Mouse (Mus musculus) heart, postnatal 0 days (tissue): ENCODE data around the gene Bcl9. TPM values are rescaled to one million over a fixed set of nuclear protein-coding genes. Genes with fewer than 3 reads are reported as not detected.

Experiments used
- ATAC-seq: fragments of 200-750 bp; cut with Nextera tagmentation; 2 replicates; pipeline ENCODE4 v1.8.0; 2017; ENCODE audit warnings: low read depth, moderate number of reproducible peaks, moderate library complexity; ENCODE audit not compliant: insufficient read depth
- DNase-seq: peaks from one replicate; pipeline ENCODE4 v3.0.0-alpha.2; 2016; ENCODE audit warnings: low spot score
- H3K27ac ChIP-seq: fragments of 300-500 bp; sonication (generic); 2 replicates; pipeline ENCODE4 v1.5.1; 2014; ENCODE audit warnings: low read depth, mild to moderate bottlenecking
- H3K27me3 ChIP-seq: fragments of 300-500 bp; sonication (generic); 2 replicates; pipeline ENCODE4 v1.6.1; 2014; ENCODE audit warnings: low read length, mixed read lengths; ENCODE audit not compliant: control insufficient read depth, insufficient read depth
- H3K36me3 ChIP-seq: fragments of 300-500 bp; sonication (generic); replicated peaks from 2 replicates; pipeline ENCODE4 v1.6.1; 2014; ENCODE audit warnings: low read length, mixed read lengths; ENCODE audit not compliant: control insufficient read depth, insufficient read depth
- H3K4me1 ChIP-seq: fragments of 300-500 bp; sonication (generic); 2 replicates; pipeline ENCODE4 v1.6.1; 2014; ENCODE audit warnings: antibody characterized with exemption; ENCODE audit not compliant: control insufficient read depth, insufficient read depth
- H3K4me2 ChIP-seq: fragments of 300-500 bp; sonication (generic); 2 replicates; pipeline ENCODE4 v1.6.1; 2014; ENCODE audit warnings: low read depth, mild to moderate bottlenecking, low read length, moderate library complexity
- H3K4me3 ChIP-seq: fragments of 300-500 bp; sonication (generic); 2 replicates; pipeline ENCODE4 v1.5.1; 2014; ENCODE audit warnings: low read depth, low read length
- H3K9ac ChIP-seq: fragments of 300-500 bp; sonication (generic); replicated peaks from 2 replicates; pipeline ENCODE4 v1.6.1; 2014; ENCODE audit warnings: low read depth, low read length, mixed read lengths
- H3K9me3 ChIP-seq: fragments of 300-500 bp; sonication (generic); replicated peaks from 2 replicates; pipeline ENCODE4 v1.6.1; 2016; ENCODE audit warnings: low read length; ENCODE audit not compliant: control insufficient read depth
- CTCF ChIP-seq: IDR thresholded peaks from 2 replicates; pipeline ENCODE4 v1.5.1; 2016; ENCODE audit warnings: antibody characterized with exemption, control low read depth, low read depth
- EP300 ChIP-seq: IDR thresholded peaks from 2 replicates; pipeline ENCODE4 v1.6.1; 2016; ENCODE audit warnings: antibody characterized with exemption, low read depth
- WGBS: fragments of 180-500 bp; shearing (Covaris S2); extraction: QIAGEN DNeasy Blood & Tissue Kit; methylation state at CpG from one replicate; pipeline ENCODE4 v1.1.7; 2014; 5-methylcytosine and 5-hydroxymethylcytosine counted together
- polyA plus RNA-seq: library from polyadenylated mRNA; unstranded; fragments of >200 nt; fragmentation: Nextera tagmentation; extraction: Ambion mirVana; gene quantifications from 2 replicates; pipeline ENCODE4 v1.2.1, GENCODE M21; 2015
- total RNA-seq: library from RNA; depleted of rRNA; stranded (reverse); fragments of >200 nt; gene quantifications from 2 replicates; pipeline ENCODE4 v1.2.3, GENCODE M21; 2014; ENCODE audit warnings: low replicate concordance

The Bcl9 gene
- total and polyA plus RNA-seq, 2 experiments from 2014 or later, result 15.7 to 22.7 TPM

GRCm38 (mm10) chr3:97230631-97231404, 66.9 kb downstream of the Bcl9 start:
- H3K27me3 ChIP-seq, result no peaks in the 10 kb centered on the region
- no peak overlapping the region for H3K4me2 ChIP-seq
- TF ChIP-seq CTCF, result no peak; the same call in 1 of the 2 replicates
- no peak for TF ChIP-seq EP300
- H3K4me3 ChIP-seq, result no peak overlapping the region
- no peak for ATAC-seq
- no peaks in the 10 kb centered on the region for H3K36me3 ChIP-seq
- WGBS, result 93% methylated on average over 5 of the region's 5 CpGs
- H3K27ac ChIP-seq, result no peak overlapping the region
- DNase-seq, result no peak
- peaks cover 21% of the 10 kb centered on the region for H3K4me1 ChIP-seq
- H3K9ac ChIP-seq, result no peak overlapping the region
- H3K9me3 ChIP-seq, result no peaks in the 10 kb centered on the region

GRCm38 (mm10) chr3:97228457-97228856, 69.3 kb downstream of the Bcl9 start:
- peak overlapping the region; percentile 89 for H3K27ac ChIP-seq
- H3K4me3 ChIP-seq, result peak overlapping the region; percentile 98
- H3K9ac ChIP-seq, result peak overlapping the region; percentile 94
- H3K9me3 ChIP-seq, result no peaks in the 10 kb centered on the region
- no peak for TF ChIP-seq EP300
- TF ChIP-seq CTCF, result no peak
- H3K27me3 ChIP-seq, result no peaks in the 10 kb centered on the region
- ATAC-seq, result no peak
- H3K4me1 ChIP-seq, result peaks cover 26% of the 10 kb centered on the region
- 0 out of 2 replicates have a peak, but pooled peaks cover 3% of the 10 kb centered on the region for H3K36me3 ChIP-seq
- H3K4me2 ChIP-seq, result peak overlapping the region; percentile 85
- DNase-seq, result no peak
- WGBS, result 18% methylated on average over 12 of the region's 12 CpGs

DNA sequence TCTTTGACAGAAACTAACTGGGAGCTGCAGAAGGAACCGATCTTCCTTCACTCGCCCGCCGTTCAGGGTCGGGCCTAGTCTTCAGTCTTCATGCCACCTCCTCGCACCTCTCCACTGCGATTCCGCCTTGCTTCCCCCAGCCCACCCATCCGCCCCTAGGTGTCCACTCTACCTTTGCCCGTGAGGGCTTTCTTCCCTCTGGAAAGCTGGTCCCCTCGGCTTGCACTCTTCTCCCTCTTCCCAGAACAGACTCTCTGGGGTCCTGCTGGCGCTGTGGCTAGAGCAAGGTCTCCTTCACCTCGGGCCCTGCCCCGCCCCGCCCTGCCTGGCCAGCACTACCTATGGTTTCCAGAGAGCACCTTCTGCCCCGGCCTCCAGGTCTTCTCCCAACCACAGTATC, 69.7 kb downstream of the Bcl9 start:
- Histone ChIP-seq H3K4me2 (peak overlapping the region; percentile 85), H3K27me3 (no peaks in the 10 kb centered on the region), H3K9me3 (no peaks in the 10 kb centered on the region), H3K4me3 (peak overlapping the region; percentile 98), H3K27ac (peak overlapping the region; percentile 89), H3K4me1 (peaks cover 26% of the 10 kb centered on the region), H3K36me3 (0 out of 2 replicates have a peak, but pooled peaks cover 7% of the 10 kb centered on the region), H3K9ac (peak overlapping the region; percentile 94)
- TF ChIP-seq EP300, result no peak
- TF ChIP-seq CTCF, result no peak
- ATAC-seq (peak; percentile 19), DNase-seq (no peak)
- WGBS, result 2% methylated on average over 16 of the region's 16 CpGs

DNA sequence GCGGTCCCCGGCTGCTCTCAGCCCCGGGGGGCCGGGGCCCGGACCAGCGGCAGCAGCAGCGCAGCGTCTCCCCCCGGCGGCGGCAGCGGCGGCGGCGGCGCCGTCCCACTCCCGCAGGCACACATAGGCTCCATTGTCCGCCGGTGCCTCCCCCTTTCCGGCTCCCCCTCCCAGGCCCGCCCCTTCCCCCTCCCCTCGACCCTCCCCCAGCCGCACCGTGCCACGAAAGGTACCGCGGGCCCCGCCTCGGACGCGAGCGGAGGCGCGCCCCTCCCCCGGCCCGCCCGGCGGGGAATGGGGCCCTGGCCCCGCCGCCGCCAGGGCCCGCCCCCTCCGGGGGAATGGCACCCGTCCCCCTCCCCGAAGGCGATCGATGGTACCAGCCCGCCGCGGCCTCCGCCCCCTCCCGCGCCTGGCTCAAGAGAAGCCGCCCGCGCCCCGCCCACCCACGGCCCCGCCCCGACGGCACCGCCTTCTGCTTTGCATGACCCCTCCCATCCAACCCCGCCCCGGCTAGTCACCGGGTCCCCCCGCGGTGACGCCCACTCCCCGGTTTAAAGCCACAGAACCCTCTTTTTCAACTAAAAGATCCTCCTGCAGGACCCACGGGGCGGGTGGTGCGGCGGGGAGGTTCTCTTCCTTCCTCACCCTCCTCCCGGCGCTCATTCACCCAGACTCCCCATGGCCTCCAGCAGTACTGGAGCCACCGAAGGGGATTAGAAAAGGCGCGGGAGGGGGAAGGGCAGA, 70.3 kb downstream of the Bcl9 start:
- no peaks in the 10 kb centered on the region for H3K9me3 ChIP-seq
- H3K27ac ChIP-seq, result peak overlapping the region; percentile 89
- peak overlapping the region; percentile 94 for H3K9ac ChIP-seq
- H3K36me3 ChIP-seq, result peaks cover 11% of the 10 kb centered on the region; the same call in 1 of the 2 replicates
- under 1% methylated on average over 33 of the region's 79 CpGs for WGBS
- no peaks in the 10 kb centered on the region for H3K27me3 ChIP-seq
- no peak for TF ChIP-seq CTCF
- peak; percentile 53; the same call in 1 of the 2 replicates for TF ChIP-seq EP300
- peak overlapping the region; percentile 98 for H3K4me3 ChIP-seq
- peak overlapping the region; percentile 85 for H3K4me2 ChIP-seq
- ATAC-seq (peak; percentile 92), DNase-seq (peak; percentile 96)
- peaks cover 26% of the 10 kb centered on the region for H3K4me1 ChIP-seq

DNA sequence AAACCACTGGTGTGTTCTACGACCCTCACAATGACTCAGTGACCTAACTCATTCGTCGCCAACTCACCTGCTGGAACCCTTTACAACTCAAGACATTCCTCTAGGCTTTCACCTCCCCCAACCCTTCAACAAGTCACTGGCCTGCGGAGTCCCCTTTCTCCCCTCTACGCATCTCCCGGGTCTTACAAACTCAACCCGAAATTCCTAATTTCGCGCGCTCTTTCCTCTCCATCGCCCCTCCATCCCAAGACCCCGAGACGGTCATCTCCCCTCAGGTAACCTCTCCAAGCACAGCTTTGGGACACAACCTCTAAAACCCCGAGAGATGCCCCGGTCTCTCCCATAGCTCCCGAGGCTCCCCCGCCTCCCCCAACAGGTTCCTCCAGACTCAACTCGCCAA, 71.0 kb downstream of the Bcl9 start:
- Histone ChIP-seq H3K27ac (peak overlapping the region; percentile 89), H3K4me2 (peak overlapping the region; percentile 85), H3K36me3 (peaks cover 16% of the 10 kb centered on the region), H3K9ac (peak overlapping the region; percentile 94), H3K9me3 (no peaks in the 10 kb centered on the region), H3K27me3 (no peaks in the 10 kb centered on the region), H3K4me3 (peak overlapping the region; percentile 98), H3K4me1 (peaks cover 26% of the 10 kb centered on the region)
- TF ChIP-seq EP300 (no peak), CTCF (no peak)
- WGBS, result 2% methylated on average over 18 of the region's 18 CpGs
- DNase-seq (no peak), ATAC-seq (no peak)
